Mouse (Mus musculus): ENCODE measurements at regions not wholly inside any gene's neighbourhood (a gene's known extent, or its start where the extent isn't known, plus 50 kb on each side); places are given as distances from the start of the nearest gene placed in this dataset.

DNA sequence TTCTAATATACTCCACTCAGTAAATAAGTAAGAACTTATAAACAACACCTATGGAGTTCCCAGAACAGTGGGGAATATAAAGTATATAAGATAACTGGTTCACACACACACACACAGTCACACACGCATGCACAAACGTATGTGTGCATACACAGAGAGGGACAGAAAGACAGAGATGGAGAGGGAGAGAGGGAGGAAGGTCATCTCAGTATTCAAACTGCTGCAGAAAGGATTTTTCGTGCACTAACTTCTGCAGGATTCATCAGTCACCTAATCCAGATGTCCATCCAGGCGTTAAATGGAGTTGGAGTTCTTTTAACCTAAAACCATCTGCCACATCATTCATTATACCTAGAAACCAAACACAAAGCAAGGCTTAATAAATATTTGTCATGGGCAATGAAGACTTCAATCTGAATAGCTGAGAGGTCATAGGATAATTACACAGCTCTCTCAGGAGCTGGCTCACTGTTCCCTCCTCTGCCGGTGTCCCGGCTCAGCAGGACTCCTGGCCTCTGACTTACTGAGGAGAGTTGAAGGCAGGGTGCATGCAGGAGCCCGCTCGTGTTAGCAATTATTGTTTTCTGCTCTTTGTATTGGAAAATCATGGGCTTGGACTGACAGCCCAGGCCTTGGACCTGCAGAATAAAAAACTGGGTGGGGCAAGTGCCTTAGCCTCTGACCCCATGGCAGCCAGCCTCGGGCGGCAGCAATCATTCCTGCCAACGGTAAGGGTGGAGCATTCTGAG, 114.0 kb downstream of the Srek1 start:
- H3K36me3 ChIP-seq (replicated peaks in 1 of 2; ENCODE audit: control insufficient read depth in 1 of 2, insufficient read depth in 1 of 2, low read length in 1 of 2): no peaks in the 10 kb centered on the region
- TF ChIP-seq MAZ (IDR thresholded peaks at IDR 0.05; ENCODE audit: low read depth, low read length): no peak
- TF ChIP-seq JUND (conservative IDR thresholded peaks at IDR 0.05; ENCODE audit: low read depth, low read length): no peak
- no peak for TF ChIP-seq KAT2A (IDR thresholded peaks at IDR 0.05; ENCODE audit: insufficient replicate concordance, low read length)
- no peak for DNase-seq (ENCODE audit: extremely low read depth)
- no peaks in the 10 kb centered on the region for H3K79me2 ChIP-seq (replicated peaks; ENCODE audit: control insufficient read depth, extremely low read depth, insufficient read depth, poor library complexity, severe bottlenecking)
- dilution Hi-C loops (cut with MboI; ENCODE audit: extremely low pct_ligation_motif_present, extremely low pct_unique_long_range_greater_than_20kb, low sequenced_read_pairs) (no loop called here), in situ Hi-C loops (cut with MboI; ENCODE audit: low pct_ligation_motif_present, low pct_unique_long_range_greater_than_20kb, low sequenced_read_pairs) (no loop called here)
- no peak overlapping the region for H3K4me2 ChIP-seq (ENCODE audit: insufficient read depth, low read depth, poor library complexity, severe bottlenecking)
- no peak overlapping the region for H3K9ac ChIP-seq (ENCODE audit: insufficient read depth, low read depth)
- no peaks in the 10 kb centered on the region for H3K4me1 ChIP-seq (ENCODE audit: control insufficient read depth in 1 of 2, insufficient read depth in 2 of 2)
- no peak overlapping the region for H3K27ac ChIP-seq (ENCODE audit: insufficient read depth, low read depth)
- H3K27me3 ChIP-seq (replicated peaks): no peaks in the 10 kb centered on the region
- H3K4me3 ChIP-seq (replicated peaks in 1 of 3; ENCODE audit: low read depth in 2 of 3, low read length in 2 of 3, poor library complexity in 1 of 3): no peak overlapping the region
- no peaks in the 10 kb centered on the region for H3K9me3 ChIP-seq (replicated peaks; ENCODE audit: low read length)

- H3K27ac ChIP-seq (ENCODE audit: insufficient read depth, low read depth): no peak overlapping the region
- no peak overlapping the region for H3K4me3 ChIP-seq (replicated peaks in 1 of 3; ENCODE audit: low read depth in 2 of 3, low read length in 2 of 3, poor library complexity in 1 of 3)
- in situ Hi-C loops (cut with MboI; ENCODE audit: low pct_ligation_motif_present, low pct_unique_long_range_greater_than_20kb, low sequenced_read_pairs) (no loop called here), dilution Hi-C loops (cut with MboI; ENCODE audit: extremely low pct_ligation_motif_present, extremely low pct_unique_long_range_greater_than_20kb, low sequenced_read_pairs) (no loop called here)
- H3K79me2 ChIP-seq (replicated peaks; ENCODE audit: control insufficient read depth, extremely low read depth, insufficient read depth, poor library complexity, severe bottlenecking): no peaks in the 10 kb centered on the region
- H3K4me2 ChIP-seq (ENCODE audit: insufficient read depth, low read depth, poor library complexity, severe bottlenecking): no peak overlapping the region
- no peaks in the 10 kb centered on the region for H3K4me1 ChIP-seq (ENCODE audit: control insufficient read depth in 1 of 2, insufficient read depth in 2 of 2)
- no peaks in the 10 kb centered on the region for H3K36me3 ChIP-seq (replicated peaks in 1 of 2; ENCODE audit: control insufficient read depth in 1 of 2, insufficient read depth in 1 of 2, low read length in 1 of 2)
- DNase-seq (ENCODE audit: extremely low read depth): no peak
- TF ChIP-seq NELFE (IDR thresholded peaks at IDR 0.05; ENCODE audit: low read depth, low read length): no peak
- H3K9ac ChIP-seq (ENCODE audit: insufficient read depth, low read depth): no peak overlapping the region
- no peaks in the 10 kb centered on the region for H3K27me3 ChIP-seq (replicated peaks)
- H3K9me3 ChIP-seq (replicated peaks; ENCODE audit: low read length): no peaks in the 10 kb centered on the region
Measured at GRCm38 (mm10) chr13:103655966-103656365, 118.4 kb downstream of the Srek1 start.

DNA sequence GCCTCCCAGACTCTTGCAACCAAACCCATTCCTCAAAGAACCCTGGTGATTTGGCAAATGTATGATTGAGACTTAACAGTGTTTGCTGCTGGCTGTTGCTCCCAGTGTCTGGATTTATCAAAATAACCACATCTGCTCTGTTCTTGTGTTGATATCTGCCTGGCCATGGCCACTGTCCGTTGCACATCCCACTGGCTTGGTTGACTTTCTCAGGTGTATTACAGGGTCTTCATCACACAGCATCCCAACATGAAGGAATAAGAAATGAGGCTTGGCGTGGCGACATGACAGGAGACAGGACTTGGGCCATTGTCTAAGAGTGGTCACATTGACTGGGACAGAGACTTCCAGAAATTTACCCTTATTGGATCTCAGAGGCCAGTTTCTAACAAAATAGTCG, 121.2 kb downstream of the Srek1 start:
- H3K27me3 ChIP-seq (replicated peaks): no peaks in the 10 kb centered on the region
- no peak for DNase-seq (ENCODE audit: extremely low read depth)
- no peak overlapping the region for H3K4me3 ChIP-seq (replicated peaks in 1 of 3; ENCODE audit: low read depth in 2 of 3, low read length in 2 of 3, poor library complexity in 1 of 3)
- H3K4me1 ChIP-seq (ENCODE audit: control insufficient read depth in 1 of 2, insufficient read depth in 2 of 2): no peaks in the 10 kb centered on the region
- no peak overlapping the region for H3K9ac ChIP-seq (ENCODE audit: insufficient read depth, low read depth)
- in situ Hi-C loops (cut with MboI; ENCODE audit: low pct_ligation_motif_present, low pct_unique_long_range_greater_than_20kb, low sequenced_read_pairs) (no loop called here), dilution Hi-C loops (cut with MboI; ENCODE audit: extremely low pct_ligation_motif_present, extremely low pct_unique_long_range_greater_than_20kb, low sequenced_read_pairs) (no loop called here)
- no peak overlapping the region for H3K27ac ChIP-seq (ENCODE audit: insufficient read depth, low read depth)
- H3K9me3 ChIP-seq (replicated peaks; ENCODE audit: low read length): no peaks in the 10 kb centered on the region
- H3K4me2 ChIP-seq (ENCODE audit: insufficient read depth, low read depth, poor library complexity, severe bottlenecking): no peak overlapping the region
- no peaks in the 10 kb centered on the region for H3K36me3 ChIP-seq (replicated peaks in 1 of 2; ENCODE audit: control insufficient read depth in 1 of 2, insufficient read depth in 1 of 2, low read length in 1 of 2)
- no peak for TF ChIP-seq ZKSCAN1 (IDR thresholded peaks at IDR 0.05; ENCODE audit: borderline replicate concordance, low read depth, low read length)
- TF ChIP-seq CHD1 (IDR thresholded peaks at IDR 0.05; ENCODE audit: low read depth, low read length): no peak
- TF ChIP-seq SIN3A (IDR thresholded peaks at IDR 0.05; ENCODE audit: low read length): no peak
- TF ChIP-seq ZMIZ1 (IDR thresholded peaks at IDR 0.05; ENCODE audit: low read depth, low read length): no peak
- TF ChIP-seq NELFE (IDR thresholded peaks at IDR 0.05; ENCODE audit: low read depth, low read length): no peak
- TF ChIP-seq MEF2A (IDR thresholded peaks at IDR 0.05; ENCODE audit: borderline replicate concordance, low read depth, low read length): no peak
- no peak for TF ChIP-seq USF2 (conservative IDR thresholded peaks at IDR 0.05; ENCODE audit: low read depth, low read length)
- TF ChIP-seq MXI1 (IDR thresholded peaks at IDR 0.05; ENCODE audit: low read depth, low read length): no peak
- TF ChIP-seq IRF4 (IDR thresholded peaks at IDR 0.05; ENCODE audit: low read depth, low read length): no peak
- no peak for TF ChIP-seq E2F4 (IDR thresholded peaks at IDR 0.05; ENCODE audit: insufficient replicate concordance, low read depth, low read length)
- no peak for TF ChIP-seq CHD2 (IDR thresholded peaks at IDR 0.05; ENCODE audit: low read length)
- TF ChIP-seq PAX5 (IDR thresholded peaks at IDR 0.05; ENCODE audit: low read length): no peak
- no peak for TF ChIP-seq JUN (IDR thresholded peaks at IDR 0.05; ENCODE audit: insufficient read depth, low read depth, low read length)
- TF ChIP-seq MAX (IDR thresholded peaks at IDR 0.05; ENCODE audit: low read length): no peak
- TF ChIP-seq KAT2A (IDR thresholded peaks at IDR 0.05; ENCODE audit: insufficient replicate concordance, low read length): no peak
- TF ChIP-seq JUND (conservative IDR thresholded peaks at IDR 0.05; ENCODE audit: low read depth, low read length): no peak
- TF ChIP-seq POLR2AphosphoS2 (IDR thresholded peaks at IDR 0.05; ENCODE audit: low read depth, low read length): no peak
- TF ChIP-seq ZC3H11A (IDR thresholded peaks at IDR 0.05; ENCODE audit: low read depth, low read length): no peak
- TF ChIP-seq UBTF (IDR thresholded peaks at IDR 0.05; ENCODE audit: low read depth, low read length): no peak
- no peak for TF ChIP-seq HCFC1 (IDR thresholded peaks at IDR 0.05; ENCODE audit: low read depth, low read length)
- H3K79me2 ChIP-seq (replicated peaks; ENCODE audit: control insufficient read depth, extremely low read depth, insufficient read depth, poor library complexity, severe bottlenecking): no peaks in the 10 kb centered on the region
